Mouse (Mus musculus) urinary bladder, postnatal 4 days (tissue): ENCODE results near the gene Olfr874.
"Not testable (repeated sequence)": the region's sequence is repeated elsewhere in the genome, so short reads cannot be mapped to it uniquely, and the experiment has no call there.

Experiments
- DNase-seq, 2 experiments: peaks; one replicate each; pipeline ENCODE4 v3.0.0; 2021 to 2022; ENCODE audit warnings: low spot score in 2 of 2

The Olfr874 gene

DNA sequence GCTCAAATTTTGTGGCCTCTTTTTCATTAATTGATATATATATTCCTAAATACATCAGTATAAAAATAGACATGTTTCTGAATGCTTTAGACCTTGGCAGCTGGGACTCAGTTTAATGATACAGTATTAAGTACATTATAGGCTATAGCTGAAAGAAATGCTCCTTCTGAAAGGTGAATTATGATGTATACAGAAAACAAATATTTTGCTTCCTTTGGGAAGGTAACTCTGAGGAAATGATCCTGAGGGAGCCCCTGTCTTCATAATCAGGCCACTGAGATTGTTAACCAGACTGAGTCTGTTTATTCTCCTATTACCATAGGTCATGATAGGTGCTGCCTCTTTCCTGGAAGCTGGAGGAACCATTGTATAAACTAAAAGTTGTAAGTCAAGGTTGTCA lies at the start of gene Olfr874:
TSS of gene Olfr874 (plus strand) at position 301 of the 400 bp plus-strand sequence.
- no peak for DNase-seq

- DNase-seq: no peak
These were observed 28.8 kb upstream of the Olfr874 start, which contains the start of gene Olfr160 for GRCm38 (mm10) chr9:37716150-37716549. Gene Olfr160 (minus strand): TSS chr9:37716250.

DNA sequence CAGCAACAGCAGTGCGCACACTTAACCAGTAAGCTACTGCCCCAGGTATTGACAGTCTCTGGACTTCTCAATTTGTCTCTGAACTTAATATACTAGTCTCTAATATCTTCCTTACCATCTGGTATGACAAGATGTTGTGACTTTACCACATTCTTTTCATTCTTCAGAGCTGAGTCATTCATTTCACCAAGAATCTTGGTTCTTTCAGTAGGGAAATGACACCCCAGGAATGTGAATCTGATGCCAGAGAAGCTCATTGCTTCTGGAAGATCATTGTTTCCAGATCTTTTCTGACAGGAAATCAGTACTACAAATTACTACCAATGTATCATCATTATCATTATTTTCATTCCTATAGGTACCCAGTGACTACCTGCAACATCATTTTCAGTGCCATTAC lies 10.6 kb upstream of the Olfr874 start:
- no peak for DNase-seq

DNA sequence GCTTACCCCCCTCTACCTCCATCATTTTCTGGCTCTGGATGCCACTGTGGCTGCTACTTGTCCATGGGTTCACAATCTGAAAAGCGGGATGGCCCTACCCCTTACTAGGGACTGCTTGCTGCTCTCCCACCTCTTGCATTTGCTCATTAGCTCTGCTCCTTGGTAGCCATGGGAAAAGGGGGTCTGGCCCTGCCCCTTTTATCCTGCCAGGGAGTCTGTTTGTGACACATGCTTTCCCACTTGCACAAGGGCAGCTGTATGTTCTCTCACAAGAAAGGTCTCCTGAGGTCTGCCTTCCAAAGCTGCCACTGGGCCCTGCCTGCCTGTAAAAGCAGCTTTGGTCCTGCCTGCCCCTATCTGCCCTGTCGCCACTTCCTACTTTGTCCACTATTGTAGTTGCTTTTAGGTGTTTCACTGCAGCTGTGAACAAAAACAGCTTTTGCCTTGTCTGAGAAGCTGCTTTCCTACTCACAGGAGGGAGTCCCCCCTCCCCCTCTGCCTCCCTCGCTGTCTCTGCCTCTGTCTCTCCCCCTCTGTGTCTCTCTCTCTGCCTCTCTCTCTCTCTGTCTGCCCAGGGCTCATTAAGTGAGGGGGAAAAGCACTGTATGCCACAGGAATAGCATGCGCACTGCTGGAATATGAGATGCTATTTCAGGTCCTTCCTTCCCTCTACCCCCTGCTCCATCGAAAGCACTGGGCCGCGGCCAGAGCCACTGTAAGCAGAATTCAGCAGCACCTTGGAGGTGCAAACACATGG lies 5.6 kb downstream of the Olfr874 start:
- DNase-seq: no peak

DNA sequence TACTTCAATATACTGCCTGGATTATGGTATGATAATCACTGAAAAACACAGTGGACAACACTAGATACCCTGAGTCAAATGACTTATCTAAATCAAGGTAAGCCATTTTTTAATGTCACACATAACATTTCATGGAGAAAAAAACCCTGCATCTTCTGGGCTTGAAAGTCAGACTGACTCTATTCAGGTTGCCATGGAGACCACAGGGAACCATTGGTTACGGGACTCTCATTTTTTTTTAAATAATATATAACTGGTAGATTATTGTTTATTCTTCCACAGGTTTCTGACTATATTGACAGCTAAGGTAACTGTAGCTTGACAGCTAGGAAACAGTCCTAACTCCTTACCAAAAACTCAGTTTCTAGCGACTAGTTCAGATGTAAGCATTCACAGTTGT lies 6.6 kb downstream of the Olfr874 start:
- no peak for DNase-seq

GRCm38 (mm10) chr9:37752006-37752405 lies 7.1 kb downstream of the Olfr874 start:
- DNase-seq: no peak

- no peak for DNase-seq
These were observed 16.8 kb downstream of the Olfr874 start for GRCm38 (mm10) chr9:37761728-37762127.

DNA sequence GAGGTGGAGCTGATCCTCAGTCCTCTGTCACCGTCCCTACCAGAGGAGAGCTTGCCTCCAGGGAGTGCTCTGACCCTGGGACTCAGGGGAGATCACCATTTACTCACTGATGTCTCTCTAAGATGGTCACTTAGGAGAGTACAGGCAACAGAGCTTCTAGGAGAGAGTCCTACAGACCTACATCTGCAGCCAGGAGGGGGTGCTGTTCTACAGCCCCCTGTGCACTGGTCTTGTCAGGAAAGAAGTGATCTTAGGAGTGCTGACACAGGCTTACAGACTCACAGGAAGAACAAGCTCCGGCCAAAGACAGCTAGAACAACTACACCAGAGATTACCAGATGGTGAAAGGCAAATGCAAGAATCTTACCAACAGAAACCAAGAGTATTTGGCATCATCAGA lies 17.6 kb downstream of the Olfr874 start:
- DNase-seq: no peak

- DNase-seq: no peak
These were observed 25.8 kb downstream of the Olfr874 start for GRCm38 (mm10) chr9:37770661-37771060.

DNA sequence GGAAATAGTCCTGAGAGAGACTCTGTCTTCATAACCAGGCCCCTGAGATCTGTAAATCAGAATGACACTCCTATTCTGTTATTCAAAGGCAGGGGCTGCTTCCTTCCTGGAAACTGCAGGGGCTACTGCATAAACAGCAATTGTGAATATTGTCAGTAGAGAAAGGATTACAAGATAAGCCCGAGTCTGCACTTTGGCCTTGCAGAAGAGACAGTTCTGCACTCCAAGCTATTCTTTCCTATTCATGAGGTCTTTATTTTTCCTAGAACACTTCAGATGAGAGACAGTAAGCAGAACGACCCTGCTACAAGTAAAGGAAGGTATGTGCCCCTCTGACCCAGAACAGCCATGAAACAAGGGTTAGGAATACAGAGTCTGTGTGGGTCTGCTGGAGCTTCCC lies 26.9 kb downstream of the Olfr874 start, which contains the start of gene Olfr875:
TSS of gene Olfr875 (plus strand) at position 99 of the 400 bp plus-strand sequence.
- DNase-seq: no peak

DNA sequence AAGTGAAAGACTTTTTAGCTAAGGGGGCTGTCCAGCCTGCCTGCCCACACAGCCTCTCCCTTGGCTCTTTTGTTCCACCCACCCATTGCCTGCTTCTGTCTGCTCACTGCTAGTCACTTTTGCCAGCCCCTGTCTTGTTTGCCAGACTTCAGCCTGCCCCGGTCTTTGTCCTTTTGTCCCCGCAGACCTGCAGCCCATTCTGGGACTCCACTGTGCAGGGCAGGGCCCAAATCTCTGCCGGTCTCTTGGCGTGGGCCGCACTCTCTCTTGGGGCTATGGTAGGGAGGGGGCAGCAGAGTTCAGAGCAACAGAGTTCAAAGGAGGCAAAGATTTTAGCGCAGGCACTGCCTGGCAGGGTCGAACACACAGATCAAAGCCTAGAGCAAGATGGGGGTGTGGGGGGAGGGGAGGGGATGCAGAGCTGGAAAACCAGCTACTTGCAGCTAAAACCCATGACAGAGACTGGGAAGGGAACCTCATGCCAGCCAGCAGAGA lies 37.9 kb downstream of the Olfr874 start:
- no peak for DNase-seq

GRCm38 (mm10) chr9:37783394-37784387 lies 38.8 kb downstream of the Olfr874 start:
- DNase-seq: not testable (repeated sequence)

GRCm38 (mm10) chr9:37786411-37786810 lies 41.5 kb downstream of the Olfr874 start:
- DNase-seq: no peak
